Mouse (Mus musculus) heart, adult 8-10 months (tissue): Measurements from ENCODE around the gene Olfr1385. TPM values are rescaled to one million over a fixed set of nuclear protein-coding genes. Genes with fewer than 3 reads are reported as not detected.
"Not testable (repeated sequence)": the region's sequence is repeated elsewhere in the genome, so short reads cannot be mapped to it uniquely, and the experiment has no call there.

Source experiments
- DNase-seq: peaks from one replicate; pipeline ENCODE4 v3.0.0; 2022; ENCODE audit warnings: low spot score
- total RNA-seq, 4 experiments: library from RNA; stranded (reverse); gene quantifications; 2 replicates each; pipeline ENCODE4 v1.2.4; 2022

Olfr1385 gene
- total RNA-seq, result not detected

DNA sequence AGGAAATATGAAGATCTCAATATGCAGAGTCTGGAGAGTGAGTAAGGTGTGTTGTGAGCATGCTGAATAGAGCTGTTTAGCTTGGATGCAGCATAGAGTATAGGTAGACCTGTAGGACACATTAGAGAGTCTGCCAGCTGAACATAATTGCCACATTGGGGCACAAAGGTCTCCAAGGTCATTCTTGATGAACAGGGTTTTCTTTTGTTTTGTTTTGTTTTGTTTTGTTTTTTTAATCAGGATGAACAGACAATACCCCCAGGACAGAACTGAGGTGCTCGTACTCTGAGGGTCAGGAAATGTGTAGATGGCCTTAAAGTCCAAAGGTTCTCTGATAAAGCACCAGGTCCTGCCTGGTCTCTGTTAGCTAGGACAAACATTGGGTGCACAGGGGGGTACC, at the start of gene Olfr1385:
TSS of gene Olfr1385 (plus strand) at position 301 of the 400 bp plus-strand sequence.
- not testable (repeated sequence) for DNase-seq

DNA sequence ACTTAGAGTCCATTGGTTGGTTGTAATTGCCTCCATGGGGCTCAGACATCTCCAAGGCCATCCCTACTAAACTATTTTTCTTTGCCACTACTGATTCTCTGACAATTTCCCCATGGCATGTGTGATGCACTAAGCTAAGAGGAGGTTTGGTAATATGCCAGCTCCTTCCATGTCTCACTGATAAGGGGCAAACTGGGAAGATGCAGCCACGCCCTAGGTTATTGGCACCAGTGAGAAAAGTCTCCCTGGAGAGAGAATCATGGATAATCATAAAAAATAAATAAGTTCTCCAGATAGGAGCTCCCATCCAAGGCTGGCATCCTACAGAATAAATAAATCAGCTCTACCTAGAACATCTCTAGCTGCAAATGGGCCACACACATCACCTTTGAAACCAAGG, 33.8 kb upstream of the Olfr1385 start, which contains the start of gene Olfr1387:
TSS of gene Olfr1387 (plus strand) at position 301 of the 400 bp plus-strand sequence.
- no peak for DNase-seq

DNA sequence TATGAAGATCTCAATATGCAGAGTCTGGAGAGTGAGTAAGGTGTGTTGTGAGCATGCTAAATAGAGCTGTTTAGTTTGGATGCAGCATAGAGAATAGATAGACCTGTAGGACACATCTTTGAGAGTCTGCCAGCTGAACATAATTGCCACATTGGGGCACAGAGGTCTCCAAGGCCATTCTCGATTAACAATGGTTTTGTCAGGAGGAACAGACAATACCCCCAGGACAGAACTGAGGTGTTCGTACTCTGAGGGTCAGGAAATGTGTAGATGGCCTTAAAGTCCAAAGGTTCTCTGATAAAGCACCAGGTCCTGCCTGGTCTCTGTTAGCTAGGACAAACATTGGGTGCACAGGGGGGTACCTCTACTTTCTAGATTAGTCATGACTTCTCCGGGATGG, 24.1 kb upstream of the Olfr1385 start, which contains the start of gene Olfr1386:
TSS of gene Olfr1386 (plus strand) at position 301 of the 400 bp plus-strand sequence.
- DNase-seq, result not testable (repeated sequence)

DNA sequence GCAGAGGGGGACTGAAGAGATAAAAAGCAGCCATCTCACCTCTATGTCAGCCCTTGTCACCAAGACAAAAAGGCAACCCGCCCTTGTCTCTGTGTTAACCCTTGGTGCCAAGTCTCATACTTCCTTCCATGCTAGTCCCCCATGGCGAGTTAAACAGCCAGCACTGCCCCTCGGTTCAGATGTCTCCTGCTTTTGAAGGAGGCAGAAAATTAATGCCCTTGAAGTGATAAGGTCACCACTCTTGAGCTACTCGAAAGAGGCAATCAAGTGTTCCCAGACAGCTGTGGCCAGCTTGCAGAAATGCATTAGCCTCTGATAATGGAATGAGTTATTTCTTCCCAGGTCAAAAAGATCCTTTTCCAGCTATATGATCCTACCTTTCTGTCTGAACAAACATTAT, 2.9 kb upstream of the Olfr1385 start:
- DNase-seq, result no peak

DNA sequence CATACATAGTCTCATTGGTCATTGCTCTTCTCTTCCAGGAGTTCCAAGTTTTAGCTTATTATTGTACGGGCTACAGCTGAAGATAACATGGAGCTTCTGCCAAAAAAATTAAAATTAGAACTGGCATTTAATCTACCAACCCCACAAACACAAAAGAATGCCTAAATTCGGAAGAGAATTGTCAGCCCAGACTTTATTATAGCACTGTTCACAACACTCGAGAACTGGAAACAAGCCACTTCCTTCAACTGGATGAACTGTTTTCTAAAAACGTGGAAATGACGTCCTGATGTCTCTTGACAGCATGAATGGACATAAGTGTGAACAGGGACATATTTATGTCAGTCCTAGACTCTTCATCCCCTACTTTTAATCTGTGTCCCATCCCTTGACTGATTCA, 29.2 kb downstream of the Olfr1385 start:
- no peak for DNase-seq

DNA sequence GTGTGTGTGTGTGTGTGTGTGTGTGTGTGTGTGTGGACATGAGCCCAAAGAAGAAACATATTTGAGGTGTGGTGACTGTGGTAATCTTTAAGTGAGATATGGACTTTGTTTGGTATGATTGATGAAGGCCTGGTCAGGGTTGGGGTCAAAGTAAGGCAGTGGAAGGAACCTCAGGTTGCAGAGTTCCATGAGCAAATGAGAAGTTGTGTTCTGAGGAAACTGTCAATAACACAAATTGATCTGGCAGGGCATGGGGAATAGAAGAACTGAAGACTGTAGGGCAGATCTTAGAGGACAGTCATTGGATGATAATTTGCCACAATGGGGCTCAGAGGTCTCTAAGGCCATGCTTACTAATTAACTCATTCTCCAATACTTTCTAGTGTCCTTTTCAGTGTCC, 30.5 kb downstream of the Olfr1385 start, which contains the start of gene Olfr1383:
TSS of gene Olfr1383 (plus strand) at position 301 of the 400 bp plus-strand sequence.
- no peak for DNase-seq

DNA sequence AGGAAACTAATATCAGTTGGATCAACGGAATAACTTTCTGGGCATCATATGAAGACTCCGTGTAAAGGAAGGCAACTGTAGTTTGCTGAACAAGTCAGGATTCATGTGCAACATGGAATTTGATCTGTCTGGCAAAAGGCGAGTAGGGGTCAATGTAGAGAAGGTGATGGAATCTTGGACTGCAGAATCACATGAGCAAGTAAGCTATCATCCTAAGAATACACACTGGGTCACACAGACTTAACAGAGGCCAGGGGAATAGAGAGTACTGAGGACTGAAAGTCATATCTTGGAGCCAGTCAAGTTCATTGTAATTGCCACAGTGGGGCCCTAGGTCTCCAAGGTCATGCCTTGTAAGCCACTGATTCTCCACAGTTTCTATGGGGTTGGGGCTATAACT, 39.1 kb downstream of the Olfr1385 start, which contains the start of gene Olfr1382:
TSS of gene Olfr1382 (plus strand) at position 301 of the 400 bp plus-strand sequence.
- no peak for DNase-seq

DNA sequence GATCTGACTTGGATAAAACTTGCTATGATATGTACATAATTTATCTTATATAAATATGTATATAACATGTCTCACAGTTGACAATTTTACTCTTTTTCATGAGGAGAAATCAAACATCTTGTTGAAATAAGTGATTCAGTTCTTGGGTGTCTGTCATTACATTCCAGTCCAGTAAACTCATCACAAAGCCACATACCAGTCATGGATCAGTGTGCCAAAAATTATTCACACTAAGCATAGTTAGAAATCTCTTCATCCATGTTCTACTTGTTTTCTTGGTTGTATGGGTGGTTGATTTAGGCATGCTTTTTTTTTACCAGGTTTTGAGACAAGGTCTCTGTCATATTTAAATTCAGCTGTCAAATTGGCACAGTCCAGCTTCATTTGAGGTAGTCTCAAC, 43.9 kb downstream of the Olfr1385 start:
- DNase-seq, result no peak

DNA sequence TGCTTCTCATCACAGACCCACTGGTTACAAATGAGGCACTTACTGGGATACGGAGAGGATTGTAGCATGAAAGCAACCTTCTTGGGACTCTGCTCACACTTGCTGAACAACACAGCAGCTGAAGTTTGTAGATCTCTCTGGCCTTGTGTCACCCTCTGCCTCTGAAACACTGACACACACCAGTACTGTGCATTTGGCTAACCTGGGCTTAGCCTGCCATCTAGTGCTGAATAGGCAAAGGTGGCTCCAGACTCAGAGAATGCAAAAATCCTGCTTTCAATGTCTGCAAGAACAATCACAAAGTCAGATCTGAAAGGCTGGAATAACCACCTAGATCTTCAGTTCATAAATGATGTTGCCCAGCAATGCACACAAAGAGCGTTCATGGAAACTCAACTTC, 47.8 kb downstream of the Olfr1385 start:
- DNase-seq, result not testable (repeated sequence)

DNA sequence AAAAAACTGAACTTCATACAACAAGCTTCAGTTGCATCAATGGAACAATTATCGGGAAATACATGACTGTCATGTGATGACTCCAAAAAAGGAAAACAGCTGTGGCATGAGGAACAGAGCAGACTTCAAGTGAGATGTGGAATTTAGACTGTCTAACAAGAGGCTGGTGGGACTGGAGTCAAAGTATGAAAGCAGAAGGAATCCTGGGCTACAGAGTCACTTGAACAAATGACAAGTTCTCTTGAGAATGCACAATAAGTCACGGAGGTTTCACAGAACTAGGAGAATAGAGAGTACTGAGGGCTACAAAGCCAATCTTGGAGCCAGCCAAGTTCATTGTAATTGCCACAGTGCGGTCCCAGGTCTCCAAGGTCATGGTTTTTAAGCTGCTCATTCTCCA, 54.3 kb downstream of the Olfr1385 start, which contains the start of gene Olfr1381:
TSS of gene Olfr1381 (plus strand) at position 301 of the 400 bp plus-strand sequence.
- not testable (repeated sequence) for DNase-seq

Other genes with a start within 250 kb of the Olfr1385 start
- 10 to 100 TPM; 62.4 to 80.4 (median 68.8) TPM for gene Mgat1, start 244.9 kb upstream of the Olfr1385 start, total RNA-seq
- under 1 TPM; 0.41 to 0.50 (median 0.43) TPM for gene Olfr1393, start 210.8 kb upstream of the Olfr1385 start, total RNA-seq
- not detected for gene Olfr1392, start 203.8 kb upstream of the Olfr1385 start, total RNA-seq
- gene Olfr10, start 184.3 kb upstream of the Olfr1385 start, total RNA-seq, result not detected
- not detected for gene Olfr1391, start 166.3 kb upstream of the Olfr1385 start, total RNA-seq
- gene Olfr1390, start 153.9 kb upstream of the Olfr1385 start, total RNA-seq, result not detected
- gene Olfr1389, start 66.0 kb upstream of the Olfr1385 start, total RNA-seq, result not detected
- under 1 TPM in 3 of 4 experiments, not detected in 1; 0.12 to 0.26 (median 0.16) TPM for gene Olfr1388, start 52.4 kb upstream of the Olfr1385 start, total RNA-seq
- gene Olfr1387, start 33.7 kb upstream of the Olfr1385 start, total RNA-seq, result under 1 TPM in 2 of 4 experiments, not detected in 2; 0.11 to 0.19 TPM
- under 1 TPM in 1 of 4 experiments, not detected in 3; 0.12 TPM for gene Olfr1386, start 24.0 kb upstream of the Olfr1385 start, total RNA-seq
- gene Olfr1384, start 17.7 kb downstream of the Olfr1385 start, total RNA-seq, result under 1 TPM in 1 of 4 experiments, not detected in 3; 0.37 TPM
- gene Olfr1383, start 30.6 kb downstream of the Olfr1385 start, total RNA-seq, result under 1 TPM; 0.53 to 0.79 (median 0.71) TPM
- gene Olfr1382, start 39.2 kb downstream of the Olfr1385 start, total RNA-seq, result not detected
- not detected for gene Olfr1381, start 54.4 kb downstream of the Olfr1385 start, total RNA-seq
- not detected for gene Olfr1380, start 67.8 kb downstream of the Olfr1385 start, total RNA-seq
- gene Flt4, start 120.2 kb downstream of the Olfr1385 start, total RNA-seq, result 10 to 100 TPM; 11.8 to 12.4 (median 12.2) TPM
- 1 to 10 TPM in 2 of 4 experiments, under 1 TPM in 1, not detected in 1; 0.72 to 2.7 (median 1.4) TPM for gene Scgb3a1, start 174.5 kb downstream of the Olfr1385 start, total RNA-seq
- gene Cnot6, start 223.7 kb downstream of the Olfr1385 start, total RNA-seq, result 10 to 100 TPM; 18.1 to 21.6 (median 20.2) TPM